Mouse (Mus musculus) intestine, postnatal 0 days (tissue): ENCODE data around the gene Ikzf1. TPM values are rescaled to one million over a fixed set of nuclear protein-coding genes. Genes with fewer than 3 reads are reported as not detected.

ENCODE experiments used
- ATAC-seq: fragments of 200-750 bp; cut with Nextera tagmentation; 2 replicates; pipeline ENCODE4 v1.8.0; 2017; ENCODE audit warnings: mild to moderate bottlenecking, moderate TSS enrichment, moderate library complexity
- H3K27ac ChIP-seq: fragments of 300-500 bp; sonication (generic); 2 replicates; pipeline ENCODE4 v1.5.1; 2014; ENCODE audit warnings: mild to moderate bottlenecking, low read depth, low read length, moderate library complexity
- H3K27me3 ChIP-seq: fragments of 300-500 bp; sonication (generic); replicated peaks from 2 replicates; pipeline ENCODE4 v1.6.1; 2014; ENCODE audit warnings: low read length, mixed read lengths; ENCODE audit not compliant: control insufficient read depth, insufficient read depth
- H3K36me3 ChIP-seq: fragments of 300-500 bp; sonication (generic); 2 replicates; pipeline ENCODE4 v1.6.1; 2014; ENCODE audit warnings: mild to moderate bottlenecking, moderate library complexity; ENCODE audit not compliant: control insufficient read depth, insufficient read depth
- H3K4me1 ChIP-seq: fragments of 300-500 bp; sonication (generic); replicated peaks from 2 replicates; pipeline ENCODE4 v1.6.1; 2014; ENCODE audit warnings: antibody characterized with exemption, low read length, mixed read lengths; ENCODE audit not compliant: control insufficient read depth, insufficient read depth
- H3K4me2 ChIP-seq: fragments of 300-500 bp; sonication (generic); replicated peaks from 2 replicates; pipeline ENCODE4 v1.6.1; 2014; ENCODE audit warnings: low read depth, mild to moderate bottlenecking, moderate library complexity
- H3K4me3 ChIP-seq: fragments of 300-500 bp; sonication (generic); 2 replicates; pipeline ENCODE4 v1.5.1; 2014; ENCODE audit warnings: low read depth, low read length
- H3K9ac ChIP-seq: fragments of 300-500 bp; sonication (generic); 2 replicates; pipeline ENCODE4 v1.6.1; 2014; ENCODE audit warnings: mild to moderate bottlenecking, low read depth, low read length
- H3K9me3 ChIP-seq: fragments of 300-500 bp; sonication (generic); 2 replicates; pipeline ENCODE4 v1.6.1; 2016; ENCODE audit warnings: mixed run types; ENCODE audit not compliant: control insufficient read depth
- CTCF ChIP-seq: sonication (generic); IDR thresholded peaks from 2 replicates; pipeline ENCODE4 v1.5.1; 2016; ENCODE audit warnings: low read depth, mild to moderate bottlenecking, control low read depth, antibody characterized with exemption, moderate library complexity
- WGBS: fragments of 180-500 bp; shearing (Covaris S2); extraction: QIAGEN DNeasy Blood & Tissue Kit; methylation state at CpG from one replicate; pipeline ENCODE4 v1.1.7; 2014; 5-methylcytosine and 5-hydroxymethylcytosine counted together
- polyA plus RNA-seq: library from polyadenylated mRNA; unstranded; fragments of >200 nt; fragmentation: Nextera tagmentation; extraction: Ambion mirVana; gene quantifications from 2 replicates; pipeline ENCODE4 v1.2.1, GENCODE M21; 2015

Ikzf1 gene
- polyA plus RNA-seq, 1 experiment from 2014 or later = 0.85 TPM

GRCm38 (mm10) chr11:11726807-11727276 is 42.0 kb downstream of the Ikzf1 start:
- no peaks in the 10 kb centered on the region for H3K36me3 ChIP-seq
- H3K27ac ChIP-seq = no peak overlapping the region
- H3K9ac ChIP-seq = no peak overlapping the region
- 75% methylated on average over 4 of the region's 4 CpGs for WGBS
- H3K4me1 ChIP-seq = no peaks in the 10 kb centered on the region
- no peaks in the 10 kb centered on the region for H3K9me3 ChIP-seq
- H3K4me2 ChIP-seq = no peak overlapping the region
- no peak overlapping the region for H3K4me3 ChIP-seq
- ATAC-seq = no peak
- TF ChIP-seq CTCF = no peak
- H3K27me3 ChIP-seq = no peaks in the 10 kb centered on the region

DNA sequence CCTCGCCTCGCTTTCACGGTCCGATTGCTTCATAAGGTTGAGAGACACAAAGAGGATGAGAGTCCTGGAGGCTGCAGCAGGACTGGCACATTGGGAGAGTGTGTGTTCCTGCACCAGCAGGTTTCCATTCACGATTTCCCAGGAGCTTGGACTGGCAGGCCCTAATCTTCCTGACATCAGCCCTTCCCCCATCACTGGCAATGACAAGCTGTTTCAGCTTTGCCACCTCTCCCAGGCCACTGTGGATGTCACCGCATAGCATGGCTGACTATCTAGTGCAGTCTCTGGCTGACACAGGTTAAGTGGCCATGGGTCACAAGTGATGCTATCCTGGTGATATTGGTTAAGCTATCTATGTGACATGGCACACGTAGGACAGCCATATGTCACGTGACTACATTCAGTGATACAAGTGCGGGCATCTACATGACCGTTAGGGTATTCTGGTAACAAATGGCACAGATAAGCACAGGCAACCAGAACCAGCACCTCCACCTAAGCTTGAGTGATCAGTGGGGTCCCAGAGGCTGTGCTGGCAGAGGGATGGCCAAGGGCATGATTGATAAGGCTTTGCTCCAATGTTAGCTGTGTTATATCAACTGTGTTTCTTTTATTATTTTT is 43.2 kb downstream of the Ikzf1 start:
- no peak for ATAC-seq

DNA sequence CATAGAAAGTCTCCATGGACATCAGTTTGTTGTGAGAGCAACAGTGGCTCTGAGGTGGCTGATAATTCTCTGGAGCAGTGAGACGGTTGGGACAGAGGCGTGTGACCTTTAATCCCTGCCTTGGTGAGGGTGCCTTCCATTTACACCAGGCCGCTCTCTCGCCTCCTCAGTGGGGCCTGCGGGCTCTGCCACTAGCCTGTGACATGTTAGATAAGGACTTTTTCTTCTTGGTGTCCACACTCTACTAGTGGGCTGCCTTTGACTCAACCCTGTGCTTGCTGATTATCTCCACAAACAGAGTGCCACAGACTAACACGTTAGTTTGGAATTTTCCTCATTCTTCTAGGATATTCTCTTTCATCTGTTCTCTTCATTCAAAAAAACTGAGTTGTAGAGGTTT is 44.4 kb downstream of the Ikzf1 start:
- H3K27ac ChIP-seq = no peak overlapping the region
- no peaks in the 10 kb centered on the region for H3K27me3 ChIP-seq
- 74% methylated on average over 6 of the region's 6 CpGs for WGBS
- H3K4me3 ChIP-seq = no peak overlapping the region
- TF ChIP-seq CTCF = no peak
- no peaks in the 10 kb centered on the region for H3K4me1 ChIP-seq
- no peak overlapping the region for H3K4me2 ChIP-seq
- no peaks in the 10 kb centered on the region for H3K36me3 ChIP-seq
- H3K9me3 ChIP-seq = no peaks in the 10 kb centered on the region
- no peak for ATAC-seq
- H3K9ac ChIP-seq = no peak overlapping the region

More for the DNA sequence above, 43.2 kb downstream of the Ikzf1 start:
- 89% methylated on average over 10 of the region's 10 CpGs for WGBS
- Histone ChIP-seq H3K27me3 (no peaks in the 10 kb centered on the region), H3K4me2 (no peak overlapping the region), H3K27ac (no peak overlapping the region), H3K9me3 (no peaks in the 10 kb centered on the region), H3K4me3 (no peak overlapping the region), H3K4me1 (no peaks in the 10 kb centered on the region), H3K9ac (no peak overlapping the region), H3K36me3 (no peaks in the 10 kb centered on the region)
- TF ChIP-seq CTCF = no peak

DNA sequence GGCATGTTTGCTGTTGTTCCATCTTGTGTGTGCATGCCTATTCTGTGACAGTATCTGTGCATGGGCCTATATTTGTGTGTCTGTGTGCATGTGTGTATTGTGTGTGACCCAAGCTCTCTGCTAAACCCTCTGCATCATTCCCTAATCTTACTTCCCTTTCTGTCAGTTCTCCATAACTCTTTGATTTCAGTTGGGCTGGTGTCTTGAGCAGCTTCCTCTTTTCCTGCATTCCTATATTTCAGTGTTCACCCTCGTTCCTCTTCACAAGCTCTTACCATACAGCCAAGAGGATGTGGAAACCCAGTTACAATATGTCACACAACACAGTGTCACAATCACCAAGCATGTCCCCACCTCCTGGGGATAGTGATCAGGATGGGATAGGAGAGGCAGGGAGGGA is 45.3 kb downstream of the Ikzf1 start:
- no peaks in the 10 kb centered on the region for H3K27me3 ChIP-seq
- H3K9me3 ChIP-seq = no peaks in the 10 kb centered on the region
- H3K4me3 ChIP-seq = no peak overlapping the region
- no peak overlapping the region for H3K27ac ChIP-seq
- H3K36me3 ChIP-seq = no peaks in the 10 kb centered on the region
- no peak overlapping the region for H3K4me2 ChIP-seq
- H3K4me1 ChIP-seq = no peaks in the 10 kb centered on the region
- no peak for TF ChIP-seq CTCF
- H3K9ac ChIP-seq = no peak overlapping the region
- WGBS = 74% methylated on average over 1 of the region's 1 CpGs
- ATAC-seq = no peak

DNA sequence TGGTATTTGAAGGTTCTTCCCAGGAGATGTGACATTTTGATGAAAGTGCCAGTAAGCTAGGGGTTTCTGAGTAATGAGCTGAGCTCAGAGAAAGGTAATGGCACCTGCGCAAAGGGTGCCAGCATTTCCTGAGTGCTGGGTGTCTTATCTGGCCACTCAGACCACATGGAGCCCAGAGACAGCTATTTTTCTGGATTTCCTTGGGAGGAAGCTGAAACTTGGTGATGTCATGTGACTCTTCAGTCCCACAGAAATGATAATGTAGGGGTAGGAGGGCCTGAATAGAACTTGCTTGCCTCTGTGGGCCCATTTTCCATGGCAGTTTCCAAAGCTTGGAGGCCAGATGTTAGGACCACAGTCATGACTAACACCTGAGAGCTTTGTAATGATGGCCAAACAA is 46.9 kb downstream of the Ikzf1 start:
- no peaks in the 10 kb centered on the region for H3K36me3 ChIP-seq
- H3K27me3 ChIP-seq = no peaks in the 10 kb centered on the region
- no peak overlapping the region for H3K4me2 ChIP-seq
- no peak for TF ChIP-seq CTCF
- no peak overlapping the region for H3K4me3 ChIP-seq
- ATAC-seq = no peak
- no peaks in the 10 kb centered on the region for H3K9me3 ChIP-seq
- H3K27ac ChIP-seq = no peak overlapping the region
- H3K9ac ChIP-seq = no peak overlapping the region
- 92% methylated on average over 1 of the region's 1 CpGs for WGBS
- no peaks in the 10 kb centered on the region for H3K4me1 ChIP-seq

- H3K27me3 ChIP-seq = no peaks in the 10 kb centered on the region
- H3K4me2 ChIP-seq = no peak overlapping the region
- no peaks in the 10 kb centered on the region for H3K9me3 ChIP-seq
- H3K4me3 ChIP-seq = no peak overlapping the region
- 68% methylated on average over 8 of the region's 8 CpGs for WGBS
- H3K4me1 ChIP-seq = no peaks in the 10 kb centered on the region
- ATAC-seq = no peak
- no peak for TF ChIP-seq CTCF
- no peaks in the 10 kb centered on the region for H3K36me3 ChIP-seq
- H3K9ac ChIP-seq = no peak overlapping the region
- H3K27ac ChIP-seq = no peak overlapping the region
These were observed 48.4 kb downstream of the Ikzf1 start for GRCm38 (mm10) chr11:11732972-11733770.
